Mouse (Mus musculus) cerebellum, postnatal 14 days (tissue): Measurements from ENCODE around the gene Tmem189.

Experiments
- DNase-seq, 2 experiments: peaks; one replicate each; pipeline ENCODE4 v3.0.0; 2021; ENCODE audit warnings: mixed read lengths in 2 of 2

Tmem189 gene

GRCm38 (mm10) chr2:167678600-167678999 is 11.0 kb downstream of the Tmem189 start:
- DNase-seq: no peak

GRCm38 (mm10) chr2:167675120-167675909 is 14.3 kb downstream of the Tmem189 start:
- DNase-seq: peak in 1 of 2 experiments; percentile 62

GRCm38 (mm10) chr2:167672212-167672685 is 17.4 kb downstream of the Tmem189 start:
- DNase-seq: no peak

GRCm38 (mm10) chr2:167671101-167671633 is 18.5 kb downstream of the Tmem189 start:
- DNase-seq: no peak

GRCm38 (mm10) chr2:167669398-167669797 is 20.2 kb downstream of the Tmem189 start:
- no peak for DNase-seq

- no peak for DNase-seq
These were observed 21.2 kb downstream of the Tmem189 start for GRCm38 (mm10) chr2:167668426-167668825.

- no peak for DNase-seq
These were observed 23.5 kb downstream of the Tmem189 start for GRCm38 (mm10) chr2:167665972-167666713.

GRCm38 (mm10) chr2:167662713-167663112 is 26.9 kb downstream of the Tmem189 start:
- DNase-seq: no peak

GRCm38 (mm10) chr2:167661270-167662203 is 28.1 kb downstream of the Tmem189 start, which contains the start of gene Gm20431:
Gm20431 (minus strand) TSS chr2:167661496.
- peak; percentile 96 to 98 for DNase-seq

- peak; percentile 34 to 36 for DNase-seq
These were observed 29.0 kb downstream of the Tmem189 start for GRCm38 (mm10) chr2:167660611-167660971.

GRCm38 (mm10) chr2:167659847-167660610 is 29.6 kb downstream of the Tmem189 start:
- DNase-seq: peak; percentile 62 to 74

- no peak for DNase-seq
These were observed 30.3 kb downstream of the Tmem189 start for GRCm38 (mm10) chr2:167659177-167659846.

- DNase-seq: no peak
These were observed 30.9 kb downstream of the Tmem189 start for GRCm38 (mm10) chr2:167658712-167659111.

- DNase-seq: no peak
These were observed 31.6 kb downstream of the Tmem189 start for GRCm38 (mm10) chr2:167657973-167658372.

- DNase-seq: no peak
These were observed 32.8 kb downstream of the Tmem189 start for GRCm38 (mm10) chr2:167656629-167657478.

GRCm38 (mm10) chr2:167654911-167655600 is 34.6 kb downstream of the Tmem189 start:
- DNase-seq: no peak

GRCm38 (mm10) chr2:167652694-167653093 is 36.9 kb downstream of the Tmem189 start:
- DNase-seq: no peak

- no peak for DNase-seq
These were observed 38.0 kb downstream of the Tmem189 start for GRCm38 (mm10) chr2:167651622-167652021.

- DNase-seq: no peak
These were observed 40.2 kb downstream of the Tmem189 start for GRCm38 (mm10) chr2:167649290-167650032.
